Mouse (Mus musculus) midbrain, postnatal 0 days (tissue): ENCODE measurements around the gene Zc3h13. TPM values are rescaled to one million over a fixed set of nuclear protein-coding genes. Genes with fewer than 3 reads are reported as not detected.

ENCODE experiments used
- ATAC-seq: fragments of 200-750 bp; cut with Nextera tagmentation; 2 replicates; pipeline ENCODE4 v1.8.0; 2017; ENCODE audit warnings: moderate number of reproducible peaks, mild to moderate bottlenecking, moderate TSS enrichment, moderate library complexity; ENCODE audit not compliant: low FRiP score
- DNase-seq: peaks from one replicate; pipeline ENCODE4 v3.0.0-alpha.2; 2015; ENCODE audit warnings: low spot score
- H3K27ac ChIP-seq: fragments of 300-500 bp; sonication (generic); 2 replicates; pipeline ENCODE4 v1.5.1; 2014; ENCODE audit warnings: low read depth, mild to moderate bottlenecking, low read length, mixed read lengths
- H3K27me3 ChIP-seq: fragments of 300-500 bp; sonication (generic); 2 replicates; pipeline ENCODE4 v1.6.1; 2014; ENCODE audit warnings: low read length, control low read depth, mixed read lengths; ENCODE audit not compliant: insufficient read depth
- H3K36me3 ChIP-seq: fragments of 300-500 bp; sonication (generic); 2 replicates; pipeline ENCODE4 v1.6.1; 2014; ENCODE audit warnings: low read length, control low read depth, mixed read lengths; ENCODE audit not compliant: insufficient read depth
- H3K4me1 ChIP-seq: fragments of 300-500 bp; sonication (generic); 2 replicates; pipeline ENCODE4 v1.6.1; 2014; ENCODE audit warnings: mild to moderate bottlenecking, control low read depth, antibody characterized with exemption, low read length, mixed read lengths; ENCODE audit not compliant: insufficient read depth
- H3K4me2 ChIP-seq: fragments of 300-500 bp; sonication (generic); 2 replicates; pipeline ENCODE4 v1.6.1; 2014; ENCODE audit warnings: low read depth, mild to moderate bottlenecking, low read length, mixed read lengths; ENCODE audit not compliant: poor library complexity, severe bottlenecking
- H3K4me3 ChIP-seq: fragments of 300-500 bp; sonication (generic); 2 replicates; pipeline ENCODE4 v1.5.1; 2014; ENCODE audit warnings: low read depth, mild to moderate bottlenecking, low read length, moderate library complexity
- H3K9ac ChIP-seq: fragments of 300-500 bp; sonication (generic); replicated peaks from 2 replicates; pipeline ENCODE4 v1.6.1; 2014; ENCODE audit warnings: mild to moderate bottlenecking, low read length, moderate library complexity, mixed read lengths; ENCODE audit not compliant: poor library complexity, severe bottlenecking
- H3K9me3 ChIP-seq: fragments of 300-500 bp; sonication (generic); 2 replicates; pipeline ENCODE4 v1.6.1; 2016; ENCODE audit warnings: low read length, control low read depth
- CTCF ChIP-seq: IDR thresholded peaks from 2 replicates; pipeline ENCODE4 v1.5.1; 2016; ENCODE audit warnings: antibody characterized with exemption, mild to moderate bottlenecking
- WGBS: fragments of 180-500 bp; shearing (Covaris S2); extraction: QIAGEN DNeasy Blood & Tissue Kit; methylation state at CpG from one replicate; pipeline ENCODE4 v1.1.7; 2014; 5-methylcytosine and 5-hydroxymethylcytosine counted together
- polyA plus RNA-seq: library from polyadenylated mRNA; unstranded; fragments of >200 nt; fragmentation: Nextera tagmentation; extraction: Ambion mirVana; gene quantifications from 2 replicates; pipeline ENCODE4 v1.2.1, GENCODE M21; 2015
- total RNA-seq: library from RNA; depleted of rRNA; stranded (reverse); fragments of >200 nt; gene quantifications from 2 replicates; pipeline ENCODE4 v1.2.3, GENCODE M21; 2014

Gene Zc3h13
- total and polyA plus RNA-seq, 2 experiments from 2014 or later = 15.2 to 51.2 TPM

- ATAC-seq (no peak), DNase-seq (peak; percentile 10)
- peak; percentile 66 for TF ChIP-seq CTCF
- no peak overlapping the region for H3K4me2 ChIP-seq
- no peaks in the 10 kb centered on the region for H3K4me1 ChIP-seq
- no peak overlapping the region for H3K27ac ChIP-seq
- H3K27me3 ChIP-seq = no peaks in the 10 kb centered on the region
- H3K9ac ChIP-seq = no peak overlapping the region
- peaks cover 29% of the 10 kb centered on the region for H3K36me3 ChIP-seq
- no peaks in the 10 kb centered on the region for H3K9me3 ChIP-seq
- H3K4me3 ChIP-seq = no peak overlapping the region
- WGBS = 75% methylated on average over 6 of the region's 6 CpGs
These were observed 46.4 kb downstream of the Zc3h13 start for GRCm38 (mm10) chr14:75330621-75331020.

GRCm38 (mm10) chr14:75334321-75334720 lies 50.1 kb downstream of the Zc3h13 start:
- H3K4me2 ChIP-seq = no peak overlapping the region
- H3K36me3 ChIP-seq = peaks cover 38% of the 10 kb centered on the region
- H3K4me3 ChIP-seq = no peak overlapping the region
- H3K9me3 ChIP-seq = no peaks in the 10 kb centered on the region
- DNase-seq = no peak
- TF ChIP-seq CTCF = no peak
- no peaks in the 10 kb centered on the region for H3K27me3 ChIP-seq
- no peak overlapping the region for H3K27ac ChIP-seq
- ATAC-seq = no peak
- WGBS = 96% methylated on average over 4 of the region's 4 CpGs
- no peak overlapping the region for H3K9ac ChIP-seq
- H3K4me1 ChIP-seq = no peaks in the 10 kb centered on the region

GRCm38 (mm10) chr14:75337884-75338283 lies 53.7 kb downstream of the Zc3h13 start:
- WGBS = 90% methylated on average over 2 of the region's 2 CpGs
- Histone ChIP-seq H3K9me3 (no peaks in the 10 kb centered on the region), H3K4me1 (no peaks in the 10 kb centered on the region), H3K9ac (no peak overlapping the region), H3K4me3 (no peak overlapping the region), H3K4me2 (no peak overlapping the region), H3K27ac (no peak overlapping the region), H3K27me3 (no peaks in the 10 kb centered on the region), H3K36me3 (peaks cover 17% of the 10 kb centered on the region)
- TF ChIP-seq CTCF = no peak
- ATAC-seq (no peak), DNase-seq (no peak)

GRCm38 (mm10) chr14:75346041-75346440 lies 61.9 kb downstream of the Zc3h13 start:
- Histone ChIP-seq H3K36me3 (peaks cover 13% of the 10 kb centered on the region), H3K9me3 (no peaks in the 10 kb centered on the region), H3K27me3 (no peaks in the 10 kb centered on the region), H3K27ac (no peak overlapping the region), H3K4me1 (no peaks in the 10 kb centered on the region), H3K9ac (no peak overlapping the region), H3K4me2 (no peak overlapping the region), H3K4me3 (no peak overlapping the region)
- TF ChIP-seq CTCF = no peak
- ATAC-seq = no peak
- DNase-seq = no peak
- WGBS = 93% methylated on average over 5 of the region's 5 CpGs

GRCm38 (mm10) chr14:75351626-75352025 lies 67.5 kb downstream of the Zc3h13 start:
- no peak for TF ChIP-seq CTCF
- Histone ChIP-seq H3K4me3 (no peak overlapping the region), H3K9me3 (no peaks in the 10 kb centered on the region), H3K27me3 (no peaks in the 10 kb centered on the region), H3K27ac (no peak overlapping the region), H3K4me1 (no peaks in the 10 kb centered on the region), H3K4me2 (no peak overlapping the region), H3K9ac (no peak overlapping the region), H3K36me3 (no peaks in the 10 kb centered on the region)
- 51% methylated on average over 4 of the region's 4 CpGs for WGBS
- ATAC-seq (no peak), DNase-seq (no peak)

- ATAC-seq (no peak), DNase-seq (no peak)
- Histone ChIP-seq H3K4me1 (no peaks in the 10 kb centered on the region), H3K9ac (no peak overlapping the region), H3K9me3 (no peaks in the 10 kb centered on the region), H3K36me3 (no peaks in the 10 kb centered on the region), H3K4me2 (no peak overlapping the region), H3K27ac (no peak overlapping the region), H3K4me3 (no peak overlapping the region), H3K27me3 (no peaks in the 10 kb centered on the region)
- no peak for TF ChIP-seq CTCF
- 59% methylated on average over 6 of the region's 6 CpGs for WGBS
These were observed 79.1 kb downstream of the Zc3h13 start for GRCm38 (mm10) chr14:75363316-75363715.
